Comparison of ENCODE assay signal across 8 mouse cellular contexts in the genomic region with DNA sequence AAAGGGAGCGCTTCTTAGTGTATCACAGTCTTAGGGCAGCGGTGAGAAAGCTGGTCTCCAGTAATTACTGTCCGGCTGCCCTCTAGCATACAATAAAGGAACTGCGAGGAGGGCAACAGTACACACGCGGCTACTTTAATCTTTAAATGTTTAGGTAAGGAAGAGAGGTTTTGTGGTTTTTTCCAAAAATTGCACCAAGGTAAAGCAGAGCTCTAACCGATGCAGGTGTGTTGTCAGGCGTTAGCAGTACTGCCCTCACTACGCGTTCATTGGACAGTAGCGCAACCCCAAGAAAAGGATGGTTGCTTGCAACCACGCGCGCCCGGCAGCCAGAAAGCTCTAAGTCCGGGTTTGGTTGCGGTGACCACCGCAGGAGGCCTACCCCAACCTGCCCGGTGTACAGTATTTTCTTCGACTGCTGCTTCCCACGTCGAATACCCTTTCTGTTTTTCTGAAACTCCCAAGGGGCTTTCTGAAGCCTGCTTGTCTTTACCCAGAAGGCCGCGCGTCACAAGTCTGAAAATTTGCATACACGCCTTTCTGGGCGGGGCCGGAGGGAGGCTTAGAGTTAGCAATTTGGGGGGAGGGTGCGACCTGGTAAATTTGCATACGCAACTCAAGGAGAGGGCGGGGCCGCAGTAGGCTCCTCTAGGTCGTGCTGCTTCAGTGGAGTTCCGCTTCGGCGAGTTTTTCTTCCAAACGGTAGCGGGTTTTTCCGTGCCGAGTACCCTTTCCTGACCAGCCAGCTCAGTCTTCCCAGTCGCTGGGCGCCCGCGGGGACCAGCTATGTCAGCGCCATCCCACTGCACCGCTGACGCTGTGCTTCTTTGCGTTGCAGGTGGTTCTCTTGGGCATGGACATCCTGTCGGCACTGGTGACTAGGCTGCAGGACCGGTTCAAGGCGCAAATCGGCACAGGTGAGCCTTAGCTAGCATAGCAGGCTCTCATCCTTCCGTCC.
A peak's percentile ranks its signal among the peaks of the same experiment; 100 is the strongest.
DNase-seq lines count a peak whose midpoint lies in the region; ATAC-seq and TF ChIP-seq lines count a peak whose summit lies in the region.

No protein-coding gene starts in this region.

- WGBS in forebrain, embryonic 13.5 days = 1% methylated on average over 53 of the region's 53 CpGs
- WGBS in large intestine, adult 2 months = under 1% methylated on average over 53 of the region's 53 CpGs
- 2% methylated on average over 53 of the region's 53 CpGs for WGBS in liver, postnatal 0 days (ENCODE audit: insufficient replicate concordance)
- WGBS in neural tube, embryonic 14.5 days = 2% methylated on average over 53 of the region's 53 CpGs

- peak; percentile 100 for TF ChIP-seq POLR2A in ES-Bruce4 (IDR thresholded peaks at IDR 0.05; ENCODE audit: insufficient read depth, low read length)

- H3K9me3 ChIP-seq in ES-Bruce4 (replicated peaks; ENCODE audit: control insufficient read depth, insufficient read depth, low read length, poor library complexity, severe bottlenecking) = no peaks in the 10 kb centered on the region
- no peaks in the 10 kb centered on the region for H3K9me3 ChIP-seq in forebrain, embryonic 13.5 days (replicated peaks)
- no peaks in the 10 kb centered on the region for H3K9me3 ChIP-seq in liver, postnatal 0 days (ENCODE audit: low read length)
- no peaks in the 10 kb centered on the region for H3K9me3 ChIP-seq in neural tube, embryonic 14.5 days (ENCODE audit: control insufficient read depth, low read length)

- TF ChIP-seq CTCF in ES-Bruce4 (IDR thresholded peaks at IDR 0.05; ENCODE audit: low read depth, low read length) = no peak
- peak; percentile 71 for TF ChIP-seq CTCF in liver, postnatal 0 days (IDR thresholded peaks at IDR 0.05; ENCODE audit: low read depth)

- H3K4me2 ChIP-seq in forebrain, embryonic 13.5 days = peak overlapping the region; percentile 67
- H3K4me2 ChIP-seq in liver, postnatal 0 days (ENCODE audit: low read depth, low read length) = peak overlapping the region; percentile 83
- H3K4me2 ChIP-seq in neural tube, embryonic 14.5 days (ENCODE audit: low read depth, low read length) = peak overlapping the region; percentile 70

- H3K9ac ChIP-seq in ES-Bruce4 (ENCODE audit: low read depth, poor library complexity, severe bottlenecking) = peak overlapping the region; percentile 41
- H3K9ac ChIP-seq in forebrain, embryonic 13.5 days = peak overlapping the region; percentile 73
- H3K9ac ChIP-seq in liver, postnatal 0 days (replicated peaks) = peak overlapping the region; percentile 90
- peak overlapping the region; percentile 58 for H3K9ac ChIP-seq in neural tube, embryonic 14.5 days (replicated peaks; ENCODE audit: low read depth, low read length)

- peak overlapping the region; percentile 94 for H3K27ac ChIP-seq in ES-Bruce4 (ENCODE audit: insufficient read depth, low read length)
- H3K27ac ChIP-seq in forebrain, embryonic 13.5 days = peak overlapping the region; percentile 93
- H3K27ac ChIP-seq in liver, postnatal 0 days (ENCODE audit: low read depth) = peak overlapping the region; percentile 99
- peak overlapping the region; percentile 88 for H3K27ac ChIP-seq in neural tube, embryonic 14.5 days (ENCODE audit: low read depth, low read length)

- intact Hi-C loops in heart, postnatal 10 days (cut with DNase I) = loop anchor here (1.0 to 2.0 kb wide), 2 partner anchors 71 to 120 kb away; no protein-coding TSS in a partner anchor

- peak; percentile 86 for ATAC-seq in cerebellum, adult (ENCODE audit: insufficient number of reproducible peaks, low FRiP score, low TSS enrichment)
- ATAC-seq in forebrain, embryonic 13.5 days = peak; percentile 93
- peak; percentile 93 for ATAC-seq in liver, postnatal 0 days
- peak; percentile 89 for ATAC-seq in neural tube, embryonic 14.5 days (ENCODE audit: low read depth)

- H3K27me3 ChIP-seq in ES-Bruce4 (ENCODE audit: control insufficient read depth, insufficient read depth, low read length, poor library complexity, severe bottlenecking) = no peaks in the 10 kb centered on the region
- no peaks in the 10 kb centered on the region for H3K27me3 ChIP-seq in forebrain, embryonic 13.5 days
- no peaks in the 10 kb centered on the region for H3K27me3 ChIP-seq in liver, postnatal 0 days (ENCODE audit: insufficient read depth, low read length)
- no peaks in the 10 kb centered on the region for H3K27me3 ChIP-seq in neural tube, embryonic 14.5 days (ENCODE audit: control insufficient read depth, insufficient read depth, low read length)

- peak; percentile 80; the same call in 1 of the 2 replicates for TF ChIP-seq EP300 in ES-Bruce4 (IDR thresholded peaks at IDR 0.05; ENCODE audit: insufficient read depth, low read depth, low read length)
- TF ChIP-seq EP300 in liver, postnatal 0 days (IDR thresholded peaks at IDR 0.05; ENCODE audit: low read depth) = peak; percentile 55

- DNase-seq in heart, postnatal 10 days = peak; percentile 93
- DNase-seq in large intestine, adult 2 months (ENCODE audit: low read depth, low spot score) = peak; percentile 93
- peak; percentile 94 for DNase-seq in liver, postnatal 0 days
- peak; percentile 95 for DNase-seq in testis, postnatal 10 days (ENCODE audit: low spot score)

- H3K4me1 ChIP-seq in ES-Bruce4 (ENCODE audit: control insufficient read depth, insufficient read depth, low read length) = no peaks in the 10 kb centered on the region
- peaks cover 41% of the 10 kb centered on the region for H3K4me1 ChIP-seq in forebrain, embryonic 13.5 days
- H3K4me1 ChIP-seq in liver, postnatal 0 days (ENCODE audit: insufficient read depth) = peaks cover 27% of the 10 kb centered on the region
- peaks cover 20% of the 10 kb centered on the region for H3K4me1 ChIP-seq in neural tube, embryonic 14.5 days (ENCODE audit: control insufficient read depth, insufficient read depth, low read length)

- H3K36me3 ChIP-seq in ES-Bruce4 (ENCODE audit: control insufficient read depth, insufficient read depth, low read length, poor library complexity, severe bottlenecking) = no peaks in the 10 kb centered on the region
- peaks cover 32% of the 10 kb centered on the region for H3K36me3 ChIP-seq in forebrain, embryonic 13.5 days (ENCODE audit: poor library complexity, severe bottlenecking)
- peaks cover 18% of the 10 kb centered on the region for H3K36me3 ChIP-seq in liver, postnatal 0 days (replicated peaks; ENCODE audit: insufficient read depth, low read length)
- peaks cover 7% of the 10 kb centered on the region; the same call in 1 of the 2 replicates for H3K36me3 ChIP-seq in neural tube, embryonic 14.5 days (ENCODE audit: control insufficient read depth, insufficient read depth, low read length)

- H3K4me3 ChIP-seq in ES-Bruce4 (ENCODE audit: low read depth, low read length) = peak overlapping the region; percentile 74
- peak overlapping the region; percentile 40 for H3K4me3 ChIP-seq in forebrain, embryonic 13.5 days
- peak overlapping the region; percentile 62 for H3K4me3 ChIP-seq in liver, postnatal 0 days (ENCODE audit: low read depth, low read length)
- H3K4me3 ChIP-seq in neural tube, embryonic 14.5 days (ENCODE audit: low read depth, low read length) = peak overlapping the region; percentile 45

Comparison
In these comparisons a context has a peak if more than half of its experiments do, and no peak if none do; other contexts are left out.
1. Peak in every context shown above with its lines: DNase-seq, ATAC-seq, H3K4me3 ChIP-seq and H3K27ac ChIP-seq.